Mouse (Mus musculus): ENCODE results near the gene Thsd7b. TPM values are rescaled to one million over a fixed set of nuclear protein-coding genes. Genes with fewer than 3 reads are reported as not detected.

Thsd7b gene
- polyA plus RNA-seq, 2 experiments: 1.1 to 1.8 TPM

GRCm38 (mm10) chr1:129867714-129868113 is 594.6 kb downstream of the Thsd7b start:
- H3K4me1 ChIP-seq (ENCODE audit: control insufficient read depth, insufficient read depth, low read length): no peaks in the 10 kb centered on the region
- ATAC-seq (ENCODE audit: low FRiP score, low read depth): no peak

GRCm38 (mm10) chr1:129874355-129874754 is 601.3 kb downstream of the Thsd7b start:
- Histone ChIP-seq H3K4me2 (replicated peaks; ENCODE audit: low read depth, low read length, severe bottlenecking) (no peak overlapping the region), H3K9ac (ENCODE audit: low read depth, low read length, severe bottlenecking) (no peak overlapping the region), H3K9me3 (ENCODE audit: control insufficient read depth, low read length) (no peaks in the 10 kb centered on the region), H3K36me3 (ENCODE audit: control insufficient read depth, insufficient read depth, low read length) (no peaks in the 10 kb centered on the region), H3K27ac (replicated peaks; ENCODE audit: low read depth, low read length) (no peak overlapping the region), H3K4me3 (replicated peaks; ENCODE audit: low read length) (no peak overlapping the region), H3K27me3 (ENCODE audit: control insufficient read depth, insufficient read depth, low read length) (no peaks in the 10 kb centered on the region), H3K4me1 (ENCODE audit: control insufficient read depth, insufficient read depth, low read length) (no peaks in the 10 kb centered on the region)
- DNase-seq (ENCODE audit: low spot score) (no peak), ATAC-seq (ENCODE audit: low FRiP score, low read depth) (no peak)
- 82% methylated on average over 4 of the region's 4 CpGs for WGBS
- TF ChIP-seq POLR2A (IDR thresholded peaks at IDR 0.05; ENCODE audit: borderline replicate concordance, extremely low read depth, insufficient read depth, insufficient read length): no peak

More at GRCm38 (mm10) chr1:129867714-129868113, 594.6 kb downstream of the Thsd7b start:
- Histone ChIP-seq H3K36me3 (ENCODE audit: control insufficient read depth, insufficient read depth, low read length) (no peaks in the 10 kb centered on the region), H3K27me3 (ENCODE audit: control insufficient read depth, insufficient read depth, low read length) (no peaks in the 10 kb centered on the region), H3K4me2 (replicated peaks; ENCODE audit: low read depth, low read length, severe bottlenecking) (no peak overlapping the region), H3K9me3 (ENCODE audit: control insufficient read depth, low read length) (no peaks in the 10 kb centered on the region), H3K4me3 (replicated peaks; ENCODE audit: low read length) (no peak overlapping the region), H3K27ac (replicated peaks; ENCODE audit: low read depth, low read length) (no peak overlapping the region), H3K9ac (ENCODE audit: low read depth, low read length, severe bottlenecking) (no peak overlapping the region)
- no peak for TF ChIP-seq POLR2A (IDR thresholded peaks at IDR 0.05; ENCODE audit: borderline replicate concordance, extremely low read depth, insufficient read depth, insufficient read length)
- WGBS: 66% methylated on average over 6 of the region's 6 CpGs
- no peak for DNase-seq (ENCODE audit: low spot score)

DNA sequence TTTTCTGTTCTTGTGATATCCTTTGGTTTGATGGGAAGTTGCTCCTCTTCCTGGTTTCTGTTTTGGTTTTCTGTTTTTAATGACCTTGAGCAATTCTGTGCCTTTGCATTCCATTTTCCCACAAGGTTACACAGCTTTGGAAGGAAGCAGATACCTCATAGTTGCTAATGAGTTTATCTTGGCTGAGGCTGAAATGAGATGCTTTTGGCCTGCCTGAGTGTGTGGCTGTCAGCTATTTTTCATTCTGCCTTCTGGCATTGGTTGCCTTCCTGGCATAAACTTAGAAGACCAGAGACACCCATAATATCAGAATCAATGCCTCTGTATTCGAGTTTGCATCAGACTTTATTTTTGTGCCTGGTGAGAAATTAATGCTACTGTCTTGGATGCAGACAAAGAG is 614.8 kb downstream of the Thsd7b start:
- no peak for ATAC-seq (ENCODE audit: low FRiP score, low read depth)
- H3K9ac ChIP-seq (ENCODE audit: low read depth, low read length, severe bottlenecking): no peak overlapping the region
- H3K36me3 ChIP-seq (ENCODE audit: control insufficient read depth, insufficient read depth, low read length): no peaks in the 10 kb centered on the region
- H3K27ac ChIP-seq (replicated peaks; ENCODE audit: low read depth, low read length): no peak overlapping the region
- no peak overlapping the region for H3K4me3 ChIP-seq (replicated peaks; ENCODE audit: low read length)
- no peak for DNase-seq (ENCODE audit: low spot score)
- WGBS: 53% methylated on average over 1 of the region's 1 CpGs
- H3K27me3 ChIP-seq (ENCODE audit: control insufficient read depth, insufficient read depth, low read length): no peaks in the 10 kb centered on the region
- TF ChIP-seq POLR2A (IDR thresholded peaks at IDR 0.05; ENCODE audit: borderline replicate concordance, extremely low read depth, insufficient read depth, insufficient read length): no peak
- no peaks in the 10 kb centered on the region for H3K9me3 ChIP-seq (ENCODE audit: control insufficient read depth, low read length)
- H3K4me2 ChIP-seq (replicated peaks; ENCODE audit: low read depth, low read length, severe bottlenecking): no peak overlapping the region
- no peaks in the 10 kb centered on the region for H3K4me1 ChIP-seq (ENCODE audit: control insufficient read depth, insufficient read depth, low read length)

GRCm38 (mm10) chr1:129898121-129898520 is 625.0 kb downstream of the Thsd7b start:
- Histone ChIP-seq H3K27me3 (ENCODE audit: control insufficient read depth, insufficient read depth, low read length) (no peaks in the 10 kb centered on the region), H3K9ac (ENCODE audit: low read depth, low read length, severe bottlenecking) (no peak overlapping the region), H3K4me3 (replicated peaks; ENCODE audit: low read length) (no peak overlapping the region), H3K36me3 (ENCODE audit: control insufficient read depth, insufficient read depth, low read length) (no peaks in the 10 kb centered on the region), H3K4me2 (replicated peaks; ENCODE audit: low read depth, low read length, severe bottlenecking) (no peak overlapping the region), H3K4me1 (ENCODE audit: control insufficient read depth, insufficient read depth, low read length) (no peaks in the 10 kb centered on the region), H3K9me3 (ENCODE audit: control insufficient read depth, low read length) (no peaks in the 10 kb centered on the region), H3K27ac (replicated peaks; ENCODE audit: low read depth, low read length) (no peak overlapping the region)
- DNase-seq (ENCODE audit: low spot score): no peak
- no peak for TF ChIP-seq POLR2A (IDR thresholded peaks at IDR 0.05; ENCODE audit: borderline replicate concordance, extremely low read depth, insufficient read depth, insufficient read length)
- WGBS: 58% methylated on average over 5 of the region's 5 CpGs
- no peak for ATAC-seq (ENCODE audit: low FRiP score, low read depth)

DNA sequence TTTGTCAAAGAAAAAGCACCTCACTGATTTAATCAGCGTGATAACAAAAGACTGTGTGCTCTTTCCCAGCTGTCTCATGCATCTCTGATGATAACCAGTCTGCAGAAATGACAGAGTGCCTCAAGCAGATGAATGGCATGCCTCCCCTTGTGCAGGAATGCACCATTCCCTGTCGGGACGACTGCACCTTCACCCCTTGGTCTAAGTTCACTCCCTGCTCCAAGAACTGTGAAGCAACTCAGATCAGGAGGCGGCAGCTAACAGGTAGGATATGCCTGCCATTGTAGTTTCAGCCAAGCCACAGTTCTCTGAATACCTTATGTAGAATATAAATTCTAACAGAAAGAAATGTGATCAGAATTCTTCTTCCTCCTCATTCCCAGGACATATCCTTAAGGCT is 642.4 kb downstream of the Thsd7b start:
- no peaks in the 10 kb centered on the region for H3K4me1 ChIP-seq (ENCODE audit: control insufficient read depth, insufficient read depth, low read length)
- no peak for ATAC-seq (ENCODE audit: low FRiP score, low read depth)
- 53% methylated on average over 4 of the region's 4 CpGs for whole genome bisulfite sequencing
- no peak overlapping the region for H3K27ac ChIP-seq (replicated peaks; ENCODE audit: low read depth, low read length)
- no peak overlapping the region for H3K9ac ChIP-seq (ENCODE audit: low read depth, low read length, severe bottlenecking)
- no peak overlapping the region for H3K4me3 ChIP-seq (replicated peaks; ENCODE audit: low read length)
- no peak for DNase-seq (ENCODE audit: low spot score)
- no peak for TF ChIP-seq POLR2A (IDR thresholded peaks at IDR 0.05; ENCODE audit: borderline replicate concordance, extremely low read depth, insufficient read depth, insufficient read length)
- H3K4me2 ChIP-seq (replicated peaks; ENCODE audit: low read depth, low read length, severe bottlenecking): no peak overlapping the region
- no peaks in the 10 kb centered on the region for H3K9me3 ChIP-seq (ENCODE audit: control insufficient read depth, low read length)
- H3K36me3 ChIP-seq (ENCODE audit: control insufficient read depth, insufficient read depth, low read length): no peaks in the 10 kb centered on the region
- no peaks in the 10 kb centered on the region for H3K27me3 ChIP-seq (ENCODE audit: control insufficient read depth, insufficient read depth, low read length)

- no peak overlapping the region for H3K4me3 ChIP-seq (replicated peaks; ENCODE audit: low read length)
- no peak for DNase-seq (ENCODE audit: low spot score)
- H3K4me2 ChIP-seq (replicated peaks; ENCODE audit: low read depth, low read length, severe bottlenecking): no peak overlapping the region
- TF ChIP-seq POLR2A (IDR thresholded peaks at IDR 0.05; ENCODE audit: borderline replicate concordance, extremely low read depth, insufficient read depth, insufficient read length): no peak
- H3K9me3 ChIP-seq (ENCODE audit: control insufficient read depth, low read length): no peaks in the 10 kb centered on the region
- no peaks in the 10 kb centered on the region for H3K27me3 ChIP-seq (ENCODE audit: control insufficient read depth, insufficient read depth, low read length)
- WGBS: 90% methylated on average over 1 of the region's 1 CpGs
- H3K4me1 ChIP-seq (ENCODE audit: control insufficient read depth, insufficient read depth, low read length): no peaks in the 10 kb centered on the region
- no peak overlapping the region for H3K9ac ChIP-seq (ENCODE audit: low read depth, low read length, severe bottlenecking)
- no peak for ATAC-seq (ENCODE audit: low FRiP score, low read depth)
- no peaks in the 10 kb centered on the region for H3K36me3 ChIP-seq (ENCODE audit: control insufficient read depth, insufficient read depth, low read length)
- H3K27ac ChIP-seq (replicated peaks; ENCODE audit: low read depth, low read length): no peak overlapping the region
Observed at GRCm38 (mm10) chr1:129917568-129917967, 644.5 kb downstream of the Thsd7b start.
